Mouse (Mus musculus): ENCODE results near the gene Rhod. TPM values are rescaled to one million over a fixed set of nuclear protein-coding genes. Genes with fewer than 3 reads are reported as not detected.

The Rhod gene
- polyA plus RNA-seq (2012; rRNA removed; ENCODE audit: low replicate concordance), result 22.7 and 23.8 TPM in 2 replicates

GRCm38 (mm10) chr19:4439161-4439801 lies at the start of gene Rhod:
Rhod (minus strand) TSS chr19:4439432.

GRCm38 (mm10) chr19:4477345-4478189 lies 38.3 kb upstream of the Rhod start, which contains the start of gene Syt12:
Syt12 (minus strand) TSS chr19:4477447.

GRCm38 (mm10) chr19:4397798-4398629 lies 41.2 kb downstream of the Rhod start, which contains the start of gene Kdm2a:
Kdm2a (minus strand) TSS chr19:4398285.

Other genes with a start within 250 kb of the Rhod start
- 4.8 and 10.3 TPM in 2 replicates for gene Tbc1d10c, start 248.1 kb downstream of the Rhod start, polyA plus RNA-seq (2012; rRNA removed; ENCODE audit: low replicate concordance)
- 495 and 521 TPM in 2 replicates for gene Ppp1ca, start 247.4 kb downstream of the Rhod start, polyA plus RNA-seq (2012; rRNA removed; ENCODE audit: low replicate concordance)
- gene Rad9a, start 237.8 kb downstream of the Rhod start, polyA plus RNA-seq (2012; rRNA removed; ENCODE audit: low replicate concordance), result 37.6 and 43.6 TPM in 2 replicates
- 8.6 and 37.5 TPM in 2 replicates for gene Clcf1, start 225.2 kb downstream of the Rhod start, polyA plus RNA-seq (2012; rRNA removed; ENCODE audit: low replicate concordance)
- gene AC109138.7, start 225.1 kb downstream of the Rhod start, polyA plus RNA-seq (2012; rRNA removed; ENCODE audit: low replicate concordance), result not detected in 2 replicates
- 133 and 268 TPM in 2 replicates for gene Pold4, start 207.5 kb downstream of the Rhod start, polyA plus RNA-seq (2012; rRNA removed; ENCODE audit: low replicate concordance)
- gene Ssh3, start 170.3 kb downstream of the Rhod start, polyA plus RNA-seq (2012; rRNA removed; ENCODE audit: low replicate concordance), result 50.2 and 94.5 TPM in 2 replicates
- 3.6 and 11.6 TPM in 2 replicates for gene Ankrd13d, start 156.3 kb downstream of the Rhod start, polyA plus RNA-seq (2012; rRNA removed; ENCODE audit: low replicate concordance)
- gene Grk2, start 133.2 kb downstream of the Rhod start, polyA plus RNA-seq (2012; rRNA removed; ENCODE audit: low replicate concordance), result 78.6 and 99.4 TPM in 2 replicates
- gene Kdm2a, start 41.1 kb downstream of the Rhod start, polyA plus RNA-seq (2012; rRNA removed; ENCODE audit: low replicate concordance), result 97.1 and 163 TPM in 2 replicates
- gene Syt12, start 38.0 kb upstream of the Rhod start, polyA plus RNA-seq (2012; rRNA removed; ENCODE audit: low replicate concordance), result 11.8 and 61.1 TPM in 2 replicates
- gene 2010003K11Rik, start 59.2 kb upstream of the Rhod start, polyA plus RNA-seq (2012; rRNA removed; ENCODE audit: low replicate concordance), result 13.7 and 24.3 TPM in 2 replicates
- gene Pcx, start 71.0 kb upstream of the Rhod start, polyA plus RNA-seq (2012; rRNA removed; ENCODE audit: low replicate concordance), result 576 and 645 TPM in 2 replicates
- 3.6 and 42.6 TPM in 2 replicates for gene Lrfn4, start 176.2 kb upstream of the Rhod start, polyA plus RNA-seq (2012; rRNA removed; ENCODE audit: low replicate concordance)
- gene Rce1, start 186.2 kb upstream of the Rhod start, polyA plus RNA-seq (2012; rRNA removed; ENCODE audit: low replicate concordance), result 54.7 and 99.8 TPM in 2 replicates